Mouse (Mus musculus) liver, embryonic 16.5 days (tissue): Measurements from ENCODE around the gene Pacs2. TPM values are rescaled to one million over a fixed set of nuclear protein-coding genes. Genes with fewer than 3 reads are reported as not detected.

Source experiments
- ATAC-seq: fragments of 200-750 bp; cut with Nextera tagmentation; 2 replicates; pipeline ENCODE4 v1.8.0; 2017; ENCODE audit warnings: low read depth, mild to moderate bottlenecking, moderate number of reproducible peaks, moderate library complexity
- H3K27ac ChIP-seq: fragments of 300-500 bp; sonication (generic); 2 replicates; pipeline ENCODE4 v1.5.1; 2014; ENCODE audit warnings: mild to moderate bottlenecking, low read length
- H3K27me3 ChIP-seq: fragments of 300-500 bp; sonication (generic); 2 replicates; pipeline ENCODE4 v1.6.1; 2014; ENCODE audit warnings: low read depth, low read length, mixed read lengths; ENCODE audit not compliant: control insufficient read depth, insufficient read depth
- H3K36me3 ChIP-seq: fragments of 300-500 bp; sonication (generic); 2 replicates; pipeline ENCODE4 v1.6.1; 2014; ENCODE audit warnings: mild to moderate bottlenecking; ENCODE audit not compliant: control insufficient read depth, insufficient read depth
- H3K4me1 ChIP-seq: fragments of 300-500 bp; sonication (generic); 2 replicates; pipeline ENCODE4 v1.6.1; 2014; ENCODE audit warnings: low read depth, low read length, mixed read lengths; ENCODE audit not compliant: control insufficient read depth
- H3K4me2 ChIP-seq: fragments of 300-500 bp; sonication (generic); 2 replicates; pipeline ENCODE4 v1.6.1; 2014; ENCODE audit warnings: low read depth, low read length, mixed read lengths
- H3K4me3 ChIP-seq: fragments of 300-500 bp; sonication (generic); 2 replicates; pipeline ENCODE4 v1.5.1; 2014; ENCODE audit warnings: low read depth, mild to moderate bottlenecking, low read length
- H3K9ac ChIP-seq: fragments of 300-500 bp; sonication (generic); 2 replicates; pipeline ENCODE4 v1.6.1; 2014; ENCODE audit warnings: low read depth, low read length
- H3K9me3 ChIP-seq: fragments of 300-500 bp; sonication (generic); replicated peaks from 2 replicates; pipeline ENCODE4 v1.6.1; 2016; ENCODE audit warnings: low read length; ENCODE audit not compliant: control insufficient read depth
- WGBS: fragments of 180-500 bp; shearing (Covaris S2); extraction: QIAGEN DNeasy Blood & Tissue Kit; methylation state at CpG from one replicate; pipeline ENCODE4 v1.1.7; 2014; ENCODE audit not compliant: insufficient replicate concordance; 5-methylcytosine and 5-hydroxymethylcytosine counted together
- polyA plus RNA-seq: library from polyadenylated mRNA; unstranded; fragments of >200 nt; fragmentation: Nextera tagmentation; extraction: Ambion mirVana; gene quantifications from 2 replicates; pipeline ENCODE4 v1.2.1, GENCODE M21; 2015

The Pacs2 gene
- polyA plus RNA-seq, 1 experiment from 2014 or later: 5.8 TPM

- ATAC-seq: peak; percentile 77
- WGBS: 6% methylated on average over 10 of the region's 10 CpGs
These were observed 60.8 kb downstream of the Pacs2 start for GRCm38 (mm10) chr12:113075063-113075454.

GRCm38 (mm10) chr12:113075486-113075885, 61.2 kb downstream of the Pacs2 start:
- ATAC-seq: no peak
- H3K9ac ChIP-seq: no peak overlapping the region
- 0 out of 2 replicates have a peak overlapping the region, but pooled peaks have one; percentile 87 for H3K4me2 ChIP-seq
- H3K4me3 ChIP-seq: peak overlapping the region; percentile 59; the same call in 1 of the 2 replicates
- peaks cover 26% of the 10 kb centered on the region for H3K4me1 ChIP-seq
- no peaks in the 10 kb centered on the region; the same call in 1 of the 2 replicates for H3K27me3 ChIP-seq
- no peaks in the 10 kb centered on the region for H3K9me3 ChIP-seq
- WGBS: 40% methylated on average over 6 of the region's 6 CpGs
- no peak overlapping the region for H3K27ac ChIP-seq
- peaks cover 3% of the 10 kb centered on the region; the same call in 1 of the 2 replicates for H3K36me3 ChIP-seq

More at GRCm38 (mm10) chr12:113075063-113075454, 60.8 kb downstream of the Pacs2 start:
- Histone ChIP-seq H3K9ac (peak overlapping the region; percentile 63), H3K9me3 (no peaks in the 10 kb centered on the region), H3K4me2 (peak overlapping the region; percentile 87), H3K27ac (peak overlapping the region; percentile 62; the same call in 1 of the 2 replicates), H3K4me1 (peaks cover 26% of the 10 kb centered on the region), H3K27me3 (no peaks in the 10 kb centered on the region; the same call in 1 of the 2 replicates), H3K36me3 (peaks cover 5% of the 10 kb centered on the region), H3K4me3 (peak overlapping the region; percentile 59)

GRCm38 (mm10) chr12:113087276-113087675, 73.0 kb downstream of the Pacs2 start:
- H3K9me3 ChIP-seq: no peaks in the 10 kb centered on the region
- H3K9ac ChIP-seq: no peak overlapping the region
- no peak overlapping the region for H3K4me3 ChIP-seq
- WGBS: 52% methylated on average over 3 of the region's 3 CpGs
- H3K4me2 ChIP-seq: no peak overlapping the region
- ATAC-seq: no peak
- H3K27me3 ChIP-seq: no peaks in the 10 kb centered on the region; the same call in 1 of the 2 replicates
- no peak overlapping the region for H3K27ac ChIP-seq
- H3K4me1 ChIP-seq: no peaks in the 10 kb centered on the region
- no peaks in the 10 kb centered on the region for H3K36me3 ChIP-seq

GRCm38 (mm10) chr12:113088026-113088425, 73.7 kb downstream of the Pacs2 start:
- no peak overlapping the region for H3K4me3 ChIP-seq
- H3K4me1 ChIP-seq: no peaks in the 10 kb centered on the region
- H3K27me3 ChIP-seq: no peaks in the 10 kb centered on the region; the same call in 1 of the 2 replicates
- no peak overlapping the region for H3K4me2 ChIP-seq
- ATAC-seq: no peak
- H3K9ac ChIP-seq: no peak overlapping the region
- H3K36me3 ChIP-seq: no peaks in the 10 kb centered on the region
- 47% methylated on average over 4 of the region's 4 CpGs for WGBS
- no peak overlapping the region for H3K27ac ChIP-seq
- no peaks in the 10 kb centered on the region for H3K9me3 ChIP-seq

- no peaks in the 10 kb centered on the region; the same call in 1 of the 2 replicates for H3K27me3 ChIP-seq
- no peak overlapping the region for H3K9ac ChIP-seq
- no peak for ATAC-seq
- H3K36me3 ChIP-seq: no peaks in the 10 kb centered on the region
- H3K27ac ChIP-seq: no peak overlapping the region
- no peak overlapping the region for H3K4me3 ChIP-seq
- 68% methylated on average over 6 of the region's 6 CpGs for WGBS
- H3K9me3 ChIP-seq: no peaks in the 10 kb centered on the region
- H3K4me2 ChIP-seq: no peak overlapping the region
- no peaks in the 10 kb centered on the region for H3K4me1 ChIP-seq
These were observed 74.8 kb downstream of the Pacs2 start for GRCm38 (mm10) chr12:113089107-113089506.

GRCm38 (mm10) chr12:113090053-113090452, 75.7 kb downstream of the Pacs2 start:
- Histone ChIP-seq H3K9me3 (no peaks in the 10 kb centered on the region), H3K4me1 (no peaks in the 10 kb centered on the region), H3K27ac (no peak overlapping the region), H3K4me2 (no peak overlapping the region), H3K36me3 (no peaks in the 10 kb centered on the region), H3K9ac (no peak overlapping the region), H3K4me3 (no peak overlapping the region), H3K27me3 (no peaks in the 10 kb centered on the region; the same call in 1 of the 2 replicates)
- 79% methylated on average over 17 of the region's 17 CpGs for WGBS
- no peak for ATAC-seq

- H3K4me2 ChIP-seq: no peak overlapping the region
- peaks cover 26% of the 10 kb centered on the region for H3K4me1 ChIP-seq
- H3K27ac ChIP-seq: no peak overlapping the region
- no peak overlapping the region for H3K4me3 ChIP-seq
- no peak overlapping the region for H3K9ac ChIP-seq
- H3K9me3 ChIP-seq: no peaks in the 10 kb centered on the region
- no peaks in the 10 kb centered on the region; the same call in none of the 2 replicates for H3K27me3 ChIP-seq
- no peak for ATAC-seq
- WGBS: 67% methylated on average over 5 of the region's 5 CpGs
- no peaks in the 10 kb centered on the region for H3K36me3 ChIP-seq
These were observed 82.7 kb downstream of the Pacs2 start for GRCm38 (mm10) chr12:113097040-113097439.

GRCm38 (mm10) chr12:113097749-113098281, 83.5 kb downstream of the Pacs2 start, which contains the start of gene Mta1:
Gene Mta1, plus strand, starts transcription at chr12:113098278.
- ATAC-seq: peak; percentile 82
- H3K36me3 ChIP-seq: no peaks in the 10 kb centered on the region
- peaks cover 32% of the 10 kb centered on the region for H3K4me1 ChIP-seq
- H3K4me2 ChIP-seq: peak within 1 kb of the TSS; percentile 95
- H3K4me3 ChIP-seq: peak within 1 kb of the TSS; percentile 92
- 12% methylated on average over 15 of the region's 53 CpGs for WGBS
- H3K9me3 ChIP-seq: no peaks in the 10 kb centered on the region
- H3K9ac ChIP-seq: peak within 1 kb of the TSS; percentile 90
- no peaks in the 10 kb centered on the region; the same call in none of the 2 replicates for H3K27me3 ChIP-seq
- peak within 1 kb of the TSS; percentile 78 for H3K27ac ChIP-seq

GRCm38 (mm10) chr12:113098530-113099151, 84.3 kb downstream of the Pacs2 start:
- Histone ChIP-seq H3K36me3 (no peaks in the 10 kb centered on the region), H3K4me3 (peak overlapping the region; percentile 92), H3K9ac (peak overlapping the region; percentile 90), H3K27ac (peak overlapping the region; percentile 78), H3K4me2 (peak overlapping the region; percentile 95), H3K9me3 (no peaks in the 10 kb centered on the region), H3K4me1 (peaks cover 41% of the 10 kb centered on the region), H3K27me3 (no peaks in the 10 kb centered on the region; the same call in none of the 2 replicates)
- WGBS: 0% methylated on average over 26 of the region's 60 CpGs
- peak; percentile 28; the same call in 1 of the 2 replicates for ATAC-seq
